Mouse (Mus musculus) spleen, postnatal 4 days (tissue): ENCODE data around the gene Spred2.
"Not testable (repeated sequence)": the region's sequence is repeated elsewhere in the genome, so short reads cannot be mapped to it uniquely, and the experiment has no call there.

Experiments
- DNase-seq, 2 experiments: peaks; one replicate each; pipeline ENCODE4 v3.0.0; 2022; ENCODE audit warnings: low spot score in 2 of 2

Spred2 gene

DNA sequence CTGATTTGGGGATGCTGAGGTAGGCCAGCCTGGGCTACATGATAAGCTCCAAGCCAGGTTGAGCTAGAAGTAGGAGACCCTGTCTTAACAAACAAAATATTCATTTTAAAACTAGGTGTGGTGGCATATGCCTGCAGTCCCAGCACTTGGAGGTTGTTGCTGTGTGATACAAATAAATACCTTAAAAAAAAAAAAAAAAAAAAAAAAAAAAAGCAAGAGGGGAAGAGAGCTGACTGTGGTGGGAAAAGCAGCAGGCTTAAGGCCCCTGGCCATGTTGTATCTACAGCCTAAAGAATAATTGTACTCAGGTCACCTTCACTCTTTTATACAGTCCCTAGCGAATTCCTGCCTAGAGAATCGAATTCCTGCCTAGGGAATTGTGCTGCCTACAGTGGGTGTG, 94.7 kb downstream of the Spred2 start:
- DNase-seq, result no peak

DNA sequence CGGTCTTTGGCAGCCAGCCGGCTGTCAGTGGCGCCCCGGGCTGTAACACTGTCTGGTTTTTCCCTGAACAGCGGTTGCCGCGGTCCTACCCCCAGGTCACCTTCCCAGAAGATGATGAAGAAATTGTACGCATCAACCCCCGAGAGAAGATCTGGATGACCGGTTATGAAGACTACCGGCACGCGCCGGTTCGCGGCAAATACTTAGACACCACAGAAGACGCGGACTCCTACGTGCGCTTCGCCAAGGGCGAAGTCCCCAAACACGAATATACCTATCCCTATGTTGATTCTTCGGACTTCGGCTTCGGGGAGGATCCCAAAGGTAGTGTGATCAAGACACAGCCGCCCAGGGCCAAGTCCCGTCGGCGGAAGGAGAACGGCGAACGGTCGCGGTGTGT, 96.5 kb downstream of the Spred2 start:
- no peak for DNase-seq

DNA sequence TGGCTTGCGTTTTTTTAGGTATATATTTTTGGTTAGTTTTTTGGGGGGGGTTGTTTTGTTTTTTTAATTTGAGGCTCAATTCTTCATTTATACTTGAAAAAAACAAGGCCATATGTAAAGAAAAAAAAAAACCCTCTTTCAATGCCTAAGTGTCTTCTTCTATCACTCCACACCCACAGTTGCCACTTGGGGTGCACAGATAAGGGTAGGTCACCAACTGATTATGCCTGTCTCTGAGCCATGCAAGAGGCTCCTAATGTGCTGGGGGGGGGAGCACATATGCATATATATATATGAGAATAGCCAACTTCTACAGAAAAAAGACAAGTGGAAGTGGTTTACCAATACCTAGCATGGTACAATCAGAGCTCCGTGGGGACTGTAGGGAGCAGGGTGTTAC, 98.3 kb downstream of the Spred2 start:
- no peak for DNase-seq

DNA sequence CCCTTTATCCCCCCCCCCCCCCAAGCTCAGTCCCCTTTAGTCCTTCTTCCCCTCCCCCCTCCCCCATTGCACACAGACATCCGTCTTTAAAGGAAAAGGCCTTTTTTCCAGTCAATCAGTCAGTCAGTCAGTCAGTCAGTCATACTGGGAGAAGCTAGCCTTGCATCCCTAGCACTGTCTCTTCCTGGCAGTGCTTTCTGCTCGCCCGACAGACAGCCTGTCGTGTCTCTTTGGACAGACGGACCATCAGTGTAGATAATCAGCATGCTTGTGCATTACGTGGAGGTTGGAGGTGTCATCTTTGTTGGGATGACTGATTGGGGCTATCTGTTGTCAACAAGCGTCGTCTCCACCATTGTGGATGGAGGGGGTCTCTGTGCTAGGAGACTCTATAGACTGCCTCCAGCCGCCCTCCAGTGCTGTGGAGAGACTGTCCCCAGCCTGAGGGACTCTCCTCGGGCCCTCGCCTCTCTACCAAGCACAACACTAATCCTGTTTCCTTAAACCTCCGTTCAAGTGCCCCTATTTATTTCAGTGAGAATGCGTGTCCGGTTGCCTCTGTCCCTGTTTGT, 98.8 kb downstream of the Spred2 start:
- DNase-seq, result no peak

DNA sequence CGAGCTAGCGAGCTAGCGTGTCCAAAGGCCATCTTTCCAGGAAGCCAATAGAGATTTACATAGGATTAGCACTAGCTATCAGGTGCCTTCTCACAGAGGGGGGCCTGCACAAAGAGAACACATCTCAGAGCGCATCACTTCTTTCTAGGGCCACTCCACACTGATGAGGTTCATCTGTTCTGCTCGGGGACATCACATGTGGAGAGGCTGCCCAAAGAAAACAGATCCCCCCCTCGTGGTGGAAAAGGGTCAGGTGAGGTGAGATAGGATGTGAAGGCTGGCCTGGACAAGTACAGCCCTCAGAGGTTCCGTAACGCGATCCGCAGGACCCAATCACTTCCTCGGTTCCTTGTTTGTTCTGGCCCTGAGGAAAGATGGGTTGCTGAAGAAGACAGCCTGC, 101.7 kb downstream of the Spred2 start:
- DNase-seq, result no peak

DNA sequence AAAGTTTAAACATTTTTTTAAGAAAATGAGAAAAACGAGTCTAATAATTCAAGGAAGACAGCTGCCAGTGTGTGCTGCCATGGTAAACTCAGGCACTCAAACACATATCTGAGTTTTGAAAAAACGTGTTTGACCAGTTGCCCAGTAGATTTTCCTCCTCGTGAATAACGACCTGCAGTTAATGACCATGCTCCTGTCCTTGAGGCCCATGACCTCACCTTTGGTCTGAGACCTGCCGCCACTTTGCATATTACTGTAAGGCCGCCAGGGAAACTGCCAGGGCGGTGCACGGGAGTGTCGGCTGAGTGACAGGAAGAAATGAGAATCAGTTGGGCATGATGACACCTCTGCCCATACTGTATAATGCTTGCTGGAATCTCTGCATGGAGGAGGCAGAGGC, 103.5 kb downstream of the Spred2 start:
- no peak for DNase-seq

DNA sequence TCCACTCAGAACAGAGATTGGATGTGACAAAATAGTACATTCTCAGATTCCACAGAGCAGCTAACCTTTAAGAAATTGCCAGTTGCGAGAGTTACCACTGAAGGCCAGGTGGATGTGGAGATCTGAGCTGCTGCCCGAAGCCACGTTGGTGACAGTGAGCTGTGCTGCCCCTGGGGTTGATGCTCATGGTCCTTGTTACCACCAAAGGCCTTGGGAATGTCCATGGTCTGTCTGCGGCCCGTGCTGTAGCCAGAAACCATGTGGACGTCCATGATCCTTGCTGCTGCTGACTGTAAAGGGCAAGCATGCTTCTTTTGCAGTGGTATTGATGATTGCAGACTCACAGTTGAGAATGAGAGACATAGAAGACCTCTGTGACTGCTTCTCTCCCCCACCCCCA, 104.2 kb downstream of the Spred2 start:
- no peak for DNase-seq

DNA sequence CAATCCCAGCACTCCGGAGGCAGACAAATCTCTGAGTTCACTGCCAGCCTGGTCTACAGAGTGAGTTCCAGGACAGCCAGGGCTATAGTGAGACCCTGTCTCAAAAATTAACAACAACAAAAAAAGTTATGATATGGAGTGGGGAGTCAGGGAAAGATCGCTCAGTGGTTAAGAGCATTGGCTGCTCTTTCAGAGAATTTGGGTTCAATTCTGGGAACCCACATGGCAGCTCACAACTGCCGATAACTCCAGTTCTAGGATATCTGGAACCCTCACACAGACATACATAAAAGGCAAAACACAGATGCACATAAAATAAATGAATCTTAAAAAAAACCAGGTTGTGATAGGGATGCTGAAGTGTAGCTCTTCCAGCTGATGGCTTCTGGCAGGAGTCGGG, 104.8 kb downstream of the Spred2 start:
- DNase-seq, result no peak

DNA sequence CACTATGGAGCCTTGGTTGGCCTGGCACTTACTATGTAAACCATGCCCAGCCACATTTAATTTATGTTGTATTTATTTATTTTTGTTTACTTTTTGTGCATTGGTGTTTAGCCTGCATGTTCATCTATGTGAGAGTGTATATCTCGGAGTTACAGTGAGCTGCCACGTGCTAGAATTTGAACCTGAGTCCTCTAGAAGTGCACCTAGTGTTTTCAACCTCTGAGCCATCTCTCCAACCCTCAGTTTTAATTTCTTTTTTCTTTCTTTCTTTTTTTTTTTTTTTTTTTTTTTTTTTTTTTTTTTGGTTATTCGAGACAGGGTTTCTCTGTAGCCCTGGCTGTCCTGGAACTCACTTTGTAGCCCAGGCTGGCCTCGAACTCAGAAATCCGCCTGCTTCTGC, 106.8 kb downstream of the Spred2 start:
- DNase-seq, result not testable (repeated sequence)

DNA sequence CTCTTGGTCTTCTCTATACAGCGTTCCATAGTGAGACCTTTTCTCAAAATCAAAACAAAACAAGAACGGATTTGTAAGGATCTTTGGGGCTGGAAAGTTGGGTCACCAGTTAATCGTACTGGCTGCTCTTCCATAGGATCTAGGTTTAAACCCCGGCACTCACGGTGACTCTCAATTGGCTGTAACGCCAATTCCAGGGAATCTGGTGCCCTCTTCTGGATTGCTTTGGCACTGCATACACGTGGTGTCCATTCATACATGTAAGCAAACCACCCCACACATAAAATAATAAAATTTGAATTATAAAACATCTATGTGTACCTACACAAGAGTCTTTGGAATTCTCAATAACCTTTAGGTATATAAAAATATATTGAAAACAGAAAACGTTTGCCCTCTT, 107.4 kb downstream of the Spred2 start:
- DNase-seq, result peak; percentile 56 to 77

DNA sequence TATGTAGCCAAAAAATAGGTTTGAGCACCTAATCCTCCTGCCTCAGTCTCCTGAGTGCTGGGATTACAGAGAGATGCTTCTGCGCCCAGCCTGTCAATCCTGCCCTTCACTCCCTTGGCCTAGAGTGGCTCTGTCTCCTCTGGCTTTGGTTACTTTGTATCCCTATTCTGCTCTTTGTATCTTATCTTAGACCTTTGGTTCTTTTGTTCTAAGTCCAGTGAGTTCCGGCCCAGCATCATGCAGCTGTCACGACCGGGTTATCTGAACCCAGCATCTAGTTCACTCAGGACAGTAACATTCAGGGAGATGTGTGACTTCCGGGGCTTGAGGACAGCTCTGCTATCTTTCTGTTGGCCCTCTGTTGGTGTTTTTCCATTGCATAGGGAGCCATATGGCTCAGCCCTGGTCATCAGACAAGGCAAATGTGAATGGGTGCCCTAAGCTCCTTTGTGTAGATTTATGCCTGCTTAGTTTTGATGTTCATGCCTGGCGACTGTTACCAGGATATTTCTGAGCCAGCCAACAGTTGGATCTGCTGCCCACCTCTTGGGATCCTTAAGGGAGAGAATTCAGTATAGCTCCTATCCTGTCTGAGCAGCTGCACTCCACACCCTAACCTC, 109.5 kb downstream of the Spred2 start:
- DNase-seq, result no peak

DNA sequence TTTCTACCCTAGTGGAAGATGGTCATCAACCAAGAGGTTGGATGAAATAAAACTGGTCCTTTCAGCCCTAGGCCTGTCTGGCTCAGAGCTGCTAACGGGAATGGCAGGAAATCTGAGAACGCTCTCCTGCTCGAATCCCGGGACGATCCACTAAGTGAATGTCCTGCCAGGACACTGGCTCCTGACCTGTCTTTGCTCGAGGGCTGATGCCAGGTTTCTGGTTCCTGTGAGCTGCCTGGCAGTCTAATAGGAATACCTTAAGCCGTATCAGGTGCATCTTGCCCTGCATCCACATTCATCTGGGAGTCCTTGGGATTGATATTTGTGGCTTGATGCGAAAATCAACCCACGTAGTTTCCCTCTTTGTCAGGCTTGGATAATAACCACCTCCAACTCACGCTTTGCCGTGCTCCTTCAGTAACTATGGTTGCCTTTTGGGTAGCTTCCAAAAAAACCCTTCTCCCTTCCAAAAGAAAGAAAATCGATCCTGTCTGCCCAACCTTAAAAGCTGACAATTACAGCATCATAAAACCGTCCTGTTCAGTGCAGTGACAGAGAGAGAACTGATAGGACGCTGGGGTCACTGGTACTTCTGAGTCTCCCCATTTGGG, 110.3 kb downstream of the Spred2 start:
- DNase-seq, result no peak

DNA sequence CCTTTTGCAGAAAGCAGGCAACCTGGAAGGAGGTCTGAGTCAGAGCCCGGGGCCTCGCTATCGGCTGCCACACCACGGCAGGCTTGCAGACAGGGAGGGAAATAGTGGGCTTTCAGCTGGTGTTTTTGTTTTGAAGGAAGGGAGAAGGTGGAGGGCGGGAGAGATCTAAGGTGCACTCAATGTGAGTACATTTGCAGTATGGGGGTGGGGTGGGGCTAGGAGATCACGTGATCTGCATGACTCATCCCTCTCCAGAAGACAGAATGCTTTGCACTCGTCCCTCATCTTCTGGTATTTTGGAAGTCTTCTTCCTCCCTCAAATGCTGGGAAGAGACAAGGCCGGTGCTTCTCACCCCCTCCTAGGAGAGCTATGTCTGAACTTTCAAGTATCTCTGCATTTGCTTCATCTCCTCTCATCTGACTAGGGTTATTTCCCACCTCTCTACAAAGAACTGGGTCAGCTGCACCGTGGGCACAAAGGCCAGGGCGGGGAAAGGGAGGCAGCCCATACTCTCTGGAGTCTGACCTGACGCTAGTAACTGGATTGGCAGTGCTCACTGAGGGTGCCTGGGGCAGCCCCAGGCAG, 111.3 kb downstream of the Spred2 start:
- DNase-seq, result no peak

DNA sequence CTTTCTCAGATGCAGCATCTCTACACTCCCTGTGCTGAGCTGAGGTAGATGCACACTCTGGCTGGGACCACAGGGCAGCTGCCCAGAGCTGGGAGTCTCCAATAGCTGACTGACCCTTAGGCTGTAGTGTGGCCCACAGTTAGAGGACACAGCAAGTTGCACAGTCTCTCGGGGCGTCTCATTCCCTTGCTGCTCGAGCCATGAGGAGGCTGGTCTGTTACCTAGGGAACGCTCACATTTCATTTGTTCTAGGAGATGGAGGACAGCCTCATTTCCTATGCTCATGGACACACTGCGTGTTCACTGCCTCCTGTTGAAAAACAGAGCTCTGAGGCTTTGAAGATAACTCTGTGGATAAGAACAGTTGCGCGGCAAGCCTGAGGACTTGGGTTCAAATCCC, 111.8 kb downstream of the Spred2 start:
- DNase-seq, result no peak

DNA sequence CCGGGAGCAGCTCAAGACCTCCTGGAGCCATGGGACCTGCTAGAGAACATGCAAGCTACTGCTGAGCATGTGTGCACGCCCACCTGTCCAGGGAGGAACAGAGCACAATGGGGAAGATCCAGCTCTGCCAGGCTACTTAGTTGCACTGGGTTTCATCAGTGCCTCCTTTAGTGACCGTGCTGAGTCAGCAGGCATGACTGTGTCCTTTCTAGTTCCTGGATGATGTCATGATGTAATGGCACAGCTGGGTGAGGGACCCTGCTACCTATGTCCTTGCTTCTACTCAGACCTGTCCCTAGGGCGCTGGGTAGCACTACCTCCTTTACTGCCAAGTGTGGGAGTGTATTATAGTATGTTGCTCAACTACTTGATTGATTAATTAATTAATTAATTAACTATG, 113.6 kb downstream of the Spred2 start:
- DNase-seq, result no peak

DNA sequence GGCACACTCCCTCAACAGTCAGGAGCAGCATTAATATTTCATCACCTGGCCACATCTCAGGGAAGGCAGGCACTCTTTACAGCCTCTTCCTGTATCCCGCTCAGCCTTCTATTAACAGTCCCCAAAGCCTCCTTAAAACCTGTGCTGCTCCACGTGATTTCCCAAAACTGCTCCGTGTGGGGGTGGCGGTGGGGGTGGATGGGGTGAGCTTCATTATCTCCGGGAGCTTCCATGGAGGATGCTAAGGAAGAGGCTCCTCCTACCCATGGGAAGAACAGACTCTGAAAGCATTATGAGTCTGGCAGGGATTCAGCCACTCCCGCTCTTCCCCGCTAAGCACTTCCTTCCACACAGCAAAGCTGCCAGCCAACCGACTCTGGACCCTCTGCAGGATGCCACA, 114.5 kb downstream of the Spred2 start:
- DNase-seq, result no peak

DNA sequence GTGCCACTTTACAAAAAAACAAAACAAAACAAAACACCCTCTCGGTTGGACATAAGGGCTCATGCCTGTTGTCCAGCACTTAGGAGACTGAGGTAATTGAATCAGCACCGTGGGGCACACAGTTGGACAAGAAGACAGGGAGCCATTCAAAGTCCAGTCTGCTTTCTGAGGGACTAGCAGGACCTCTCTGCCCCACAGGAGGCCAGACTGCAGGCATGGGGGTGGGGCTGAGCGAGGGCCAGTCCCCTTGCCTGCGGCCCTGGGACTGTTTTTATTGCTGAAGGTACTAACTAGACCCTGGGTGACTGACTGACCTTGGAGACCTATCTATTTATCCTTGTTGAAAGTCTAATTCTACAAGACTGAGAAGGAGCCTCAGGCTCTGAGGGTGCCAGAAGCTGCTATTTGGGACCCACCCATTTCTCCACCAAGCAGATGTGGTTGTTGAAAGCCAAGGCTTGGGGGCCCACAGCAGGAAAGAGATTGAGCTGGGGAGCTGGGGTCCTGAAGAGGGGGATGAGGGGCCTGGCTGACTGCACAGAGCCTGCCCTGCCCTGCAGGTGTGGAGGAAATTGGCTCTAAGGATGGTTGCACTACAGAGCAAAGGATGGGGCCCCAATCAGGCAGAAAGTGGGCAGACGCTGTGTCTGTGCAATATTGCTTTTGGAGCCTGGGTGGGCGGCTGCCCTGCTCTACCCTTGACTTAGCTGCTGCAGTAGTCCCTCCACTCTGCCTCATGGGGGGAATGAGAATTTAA, 117.2 kb downstream of the Spred2 start:
- DNase-seq, result no peak

DNA sequence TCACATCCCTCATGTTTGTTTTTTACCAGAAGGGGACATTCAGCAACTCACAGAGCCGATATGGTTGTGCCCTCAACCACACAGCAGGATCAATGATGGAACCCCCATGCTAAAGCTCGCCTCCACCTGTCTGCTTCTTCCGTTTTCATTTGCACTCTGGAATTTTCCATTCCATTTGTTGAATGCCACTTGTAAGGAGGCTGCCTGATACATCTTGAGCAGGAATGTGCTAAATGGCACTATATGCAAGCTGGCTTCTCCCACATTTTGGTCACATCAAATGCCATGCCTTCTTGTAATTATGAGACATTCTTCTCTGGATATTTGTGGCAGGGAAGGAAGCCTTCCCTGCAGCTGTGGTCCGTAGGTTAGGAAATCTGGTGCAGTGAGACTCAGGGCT, 117.9 kb downstream of the Spred2 start:
- no peak for DNase-seq

DNA sequence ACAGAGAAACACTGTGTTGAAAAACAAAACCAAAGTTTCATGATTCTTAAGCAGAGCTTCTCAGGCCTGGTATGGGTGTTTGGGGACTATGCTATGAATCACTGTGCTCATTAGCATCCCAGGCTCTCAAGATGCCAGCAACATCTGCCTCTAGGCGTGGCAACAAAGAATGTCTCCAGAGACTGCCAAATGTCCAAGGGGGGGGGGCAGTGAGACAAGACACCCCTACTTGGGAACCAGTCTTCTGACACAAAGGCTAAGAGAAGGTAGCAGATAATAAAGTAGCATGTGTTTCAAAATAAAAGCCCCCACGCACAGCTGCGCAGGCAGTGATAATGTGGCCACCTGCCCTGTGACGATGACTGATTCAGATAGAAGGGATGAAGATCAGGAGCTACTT, 119.1 kb downstream of the Spred2 start:
- no peak for DNase-seq

DNA sequence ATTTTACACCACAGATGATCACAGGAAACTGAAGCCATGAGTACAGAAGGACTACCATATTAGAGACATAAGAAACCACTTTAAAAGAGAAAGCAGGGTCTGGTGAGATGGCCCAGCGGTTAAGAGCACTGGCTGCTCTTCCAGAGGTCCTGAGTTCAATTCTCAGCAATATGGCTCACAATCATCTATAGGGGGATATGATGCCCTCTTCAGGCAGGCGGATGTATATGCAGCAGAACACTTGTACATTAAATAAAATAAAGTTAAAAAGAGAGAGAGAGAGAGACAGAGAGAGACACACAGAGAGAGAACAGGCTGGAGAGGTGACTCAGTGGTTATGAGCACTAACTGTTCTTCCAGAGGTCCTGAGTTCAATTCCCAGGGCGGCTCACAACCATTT, 121.4 kb downstream of the Spred2 start:
- no peak for DNase-seq

DNA sequence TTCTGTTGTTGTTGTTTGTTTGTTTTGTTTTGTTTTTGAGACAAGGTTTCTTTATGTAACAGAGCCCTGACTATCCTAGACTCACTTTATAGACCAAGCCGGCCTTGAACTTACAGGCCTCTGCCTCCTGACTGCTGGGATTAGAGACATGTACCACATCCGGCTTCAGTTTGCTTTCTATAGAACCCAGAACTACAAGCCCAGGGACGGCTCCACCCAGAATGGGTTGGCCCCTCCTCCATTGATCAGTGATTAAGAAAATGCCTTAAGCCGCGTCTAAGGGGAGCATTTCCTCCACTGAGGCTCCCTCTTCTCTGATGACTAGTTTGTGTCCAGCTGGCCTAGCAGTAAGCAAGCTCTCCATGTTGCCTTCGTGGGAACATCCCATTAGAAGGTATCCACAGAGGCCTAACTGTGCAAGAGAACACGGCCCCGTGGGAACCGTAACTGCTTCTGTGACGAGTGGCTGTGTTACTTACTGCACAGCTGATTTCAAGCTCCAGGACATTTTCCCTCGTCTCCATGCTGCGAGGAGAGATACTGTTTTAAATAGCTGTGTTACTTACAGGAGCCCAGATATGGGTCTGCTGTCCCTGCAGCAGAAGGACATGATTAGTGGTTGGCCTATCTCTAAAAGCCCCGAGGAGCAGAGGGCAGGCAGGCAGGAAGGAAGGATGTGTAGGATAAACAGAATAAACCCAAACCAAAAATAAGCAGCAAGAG, 128.8 kb downstream of the Spred2 start:
- no peak for DNase-seq

DNA sequence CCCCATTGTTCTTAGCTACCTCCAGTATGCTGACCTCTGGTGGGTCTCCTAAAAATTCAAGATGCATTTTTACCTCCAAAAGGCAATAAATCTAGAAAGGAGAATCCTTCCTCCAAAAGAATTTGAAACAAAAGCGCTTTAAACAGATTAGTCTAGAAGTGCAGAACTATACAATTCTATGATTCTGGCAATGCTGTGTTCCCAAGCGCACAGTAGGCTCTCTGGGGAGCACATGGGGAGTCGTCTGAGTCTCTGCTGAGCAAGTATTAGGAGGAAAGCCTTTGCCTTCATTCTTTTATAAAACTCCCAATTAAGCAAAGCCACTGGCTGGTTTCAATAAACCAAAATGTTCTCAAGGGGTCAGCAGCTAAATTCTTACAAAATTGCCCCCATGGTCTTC, 129.8 kb downstream of the Spred2 start:
- no peak for DNase-seq
